Mouse (Mus musculus): ENCODE results near the gene Apobec1. TPM values are rescaled to one million over a fixed set of nuclear protein-coding genes. Genes with fewer than 3 reads are reported as not detected.

The Apobec1 gene
- polyA plus RNA-seq, 1 experiment from 2014 or later = 5.5 TPM

GRCm38 (mm10) chr6:122602992-122603322, 713 bp upstream of the Apobec1 start:
- no peaks in the 10 kb centered on the region for H3K27me3 ChIP-seq
- no peak overlapping the region for H3K9ac ChIP-seq
- 15% methylated on average over 1 of the region's 1 CpGs for WGBS
- H3K9me3 ChIP-seq (replicated peaks) = no peaks in the 10 kb centered on the region
- H3K4me3 ChIP-seq (replicated peaks) = peak overlapping the region; percentile 51
- peak overlapping the region; percentile 55 for H3K4me2 ChIP-seq (replicated peaks)
- no peaks in the 10 kb centered on the region for H3K36me3 ChIP-seq
- H3K27ac ChIP-seq (replicated peaks) = peak overlapping the region; percentile 45; the same call in 1 of the 2 replicates
- no peak for ATAC-seq (ENCODE audit: insufficient number of reproducible peaks, low FRiP score, low TSS enrichment, low read depth)
- no peaks in the 10 kb centered on the region for H3K4me1 ChIP-seq

- 85% methylated on average over 3 of the region's 3 CpGs for WGBS
- Histone ChIP-seq H3K4me3 (replicated peaks) (peak overlapping the region; percentile 51), H3K4me1 (no peaks in the 10 kb centered on the region), H3K36me3 (no peaks in the 10 kb centered on the region), H3K9ac (no peak overlapping the region), H3K9me3 (replicated peaks) (no peaks in the 10 kb centered on the region), H3K27me3 (no peaks in the 10 kb centered on the region), H3K4me2 (replicated peaks) (peak overlapping the region; percentile 55; the same call in 1 of the 2 replicates), H3K27ac (replicated peaks) (no peak overlapping the region)
- no peak for ATAC-seq (ENCODE audit: insufficient number of reproducible peaks, low FRiP score, low TSS enrichment, low read depth)
Measured at GRCm38 (mm10) chr6:122601615-122602014, 629 bp downstream of the Apobec1 start.

- H3K36me3 ChIP-seq = no peaks in the 10 kb centered on the region
- H3K9ac ChIP-seq = no peak overlapping the region
- no peaks in the 10 kb centered on the region for H3K4me1 ChIP-seq
- H3K4me3 ChIP-seq (replicated peaks) = no peak overlapping the region
- no peaks in the 10 kb centered on the region for H3K9me3 ChIP-seq (replicated peaks)
- 87% methylated on average over 4 of the region's 4 CpGs for WGBS
- no peak for ATAC-seq (ENCODE audit: insufficient number of reproducible peaks, low FRiP score, low TSS enrichment, low read depth)
- H3K27me3 ChIP-seq = no peaks in the 10 kb centered on the region
- no peak overlapping the region for H3K4me2 ChIP-seq (replicated peaks)
- H3K27ac ChIP-seq (replicated peaks) = no peak overlapping the region
Measured at GRCm38 (mm10) chr6:122601031-122601430, 1.2 kb downstream of the Apobec1 start.

- Histone ChIP-seq H3K4me1 (no peaks in the 10 kb centered on the region), H3K4me2 (replicated peaks) (no peak overlapping the region), H3K27ac (replicated peaks) (no peak overlapping the region), H3K4me3 (replicated peaks) (no peak overlapping the region), H3K36me3 (no peaks in the 10 kb centered on the region), H3K9ac (no peak overlapping the region), H3K9me3 (replicated peaks) (no peaks in the 10 kb centered on the region), H3K27me3 (no peaks in the 10 kb centered on the region)
- no peak for ATAC-seq (ENCODE audit: insufficient number of reproducible peaks, low FRiP score, low TSS enrichment, low read depth)
- 84% methylated on average over 7 of the region's 7 CpGs for WGBS
Measured at GRCm38 (mm10) chr6:122600066-122600646, 2.1 kb downstream of the Apobec1 start.

- H3K9me3 ChIP-seq (replicated peaks) = no peaks in the 10 kb centered on the region
- ATAC-seq (ENCODE audit: insufficient number of reproducible peaks, low FRiP score, low TSS enrichment, low read depth) = no peak
- WGBS = 85% methylated on average over 9 of the region's 9 CpGs
Measured at GRCm38 (mm10) chr6:122599054-122599737, 3.0 kb downstream of the Apobec1 start.

GRCm38 (mm10) chr6:122598436-122598835, 3.8 kb downstream of the Apobec1 start:
- Histone ChIP-seq H3K9ac (no peak overlapping the region), H3K27ac (replicated peaks) (no peak overlapping the region), H3K4me2 (replicated peaks) (no peak overlapping the region), H3K9me3 (replicated peaks) (no peaks in the 10 kb centered on the region), H3K36me3 (no peaks in the 10 kb centered on the region), H3K4me3 (replicated peaks) (no peak overlapping the region), H3K4me1 (no peaks in the 10 kb centered on the region), H3K27me3 (no peaks in the 10 kb centered on the region)
- ATAC-seq (ENCODE audit: insufficient number of reproducible peaks, low FRiP score, low TSS enrichment, low read depth) = no peak; the same call in 1 of the 2 replicates
- WGBS = 81% methylated on average over 6 of the region's 6 CpGs

More at GRCm38 (mm10) chr6:122599054-122599737, 3.0 kb downstream of the Apobec1 start:
- H3K9ac ChIP-seq = no peak overlapping the region
- no peaks in the 10 kb centered on the region for H3K36me3 ChIP-seq
- no peak overlapping the region for H3K27ac ChIP-seq (replicated peaks)
- H3K4me1 ChIP-seq = no peaks in the 10 kb centered on the region
- H3K4me2 ChIP-seq (replicated peaks) = no peak overlapping the region
- H3K27me3 ChIP-seq = no peaks in the 10 kb centered on the region
- H3K4me3 ChIP-seq (replicated peaks) = no peak overlapping the region

- Histone ChIP-seq H3K27me3 (no peaks in the 10 kb centered on the region), H3K4me1 (no peaks in the 10 kb centered on the region), H3K9ac (no peak overlapping the region), H3K9me3 (replicated peaks) (no peaks in the 10 kb centered on the region), H3K4me3 (replicated peaks) (no peak overlapping the region), H3K4me2 (replicated peaks) (no peak overlapping the region), H3K36me3 (no peaks in the 10 kb centered on the region), H3K27ac (replicated peaks) (no peak overlapping the region)
- WGBS = 94% methylated on average over 4 of the region's 4 CpGs
- no peak for ATAC-seq (ENCODE audit: insufficient number of reproducible peaks, low FRiP score, low TSS enrichment, low read depth)
Measured at GRCm38 (mm10) chr6:122598014-122598413, 4.2 kb downstream of the Apobec1 start.

- Histone ChIP-seq H3K9ac (no peak overlapping the region), H3K27ac (replicated peaks) (no peak overlapping the region), H3K27me3 (no peaks in the 10 kb centered on the region), H3K4me3 (replicated peaks) (no peak overlapping the region), H3K4me1 (no peaks in the 10 kb centered on the region), H3K36me3 (no peaks in the 10 kb centered on the region), H3K4me2 (replicated peaks) (no peak overlapping the region), H3K9me3 (replicated peaks) (no peaks in the 10 kb centered on the region)
- WGBS = 72% methylated on average over 7 of the region's 7 CpGs
- no peak for ATAC-seq (ENCODE audit: insufficient number of reproducible peaks, low FRiP score, low TSS enrichment, low read depth)
Measured at GRCm38 (mm10) chr6:122596608-122597007, 5.6 kb downstream of the Apobec1 start.

GRCm38 (mm10) chr6:122595637-122596036, 6.6 kb downstream of the Apobec1 start:
- no peak overlapping the region for H3K4me2 ChIP-seq (replicated peaks)
- H3K4me1 ChIP-seq = no peaks in the 10 kb centered on the region
- H3K9me3 ChIP-seq (replicated peaks) = no peaks in the 10 kb centered on the region
- no peak overlapping the region for H3K4me3 ChIP-seq (replicated peaks)
- 30% methylated on average over 7 of the region's 7 CpGs for WGBS
- H3K9ac ChIP-seq = no peak overlapping the region
- no peaks in the 10 kb centered on the region for H3K27me3 ChIP-seq
- no peak overlapping the region for H3K27ac ChIP-seq (replicated peaks)
- H3K36me3 ChIP-seq = no peaks in the 10 kb centered on the region
- ATAC-seq (ENCODE audit: insufficient number of reproducible peaks, low FRiP score, low TSS enrichment, low read depth) = no peak

- Histone ChIP-seq H3K4me1 (no peaks in the 10 kb centered on the region), H3K36me3 (no peaks in the 10 kb centered on the region), H3K27me3 (no peaks in the 10 kb centered on the region), H3K4me2 (replicated peaks) (no peak overlapping the region), H3K9me3 (replicated peaks) (no peaks in the 10 kb centered on the region), H3K4me3 (replicated peaks) (no peak overlapping the region), H3K27ac (replicated peaks) (no peak overlapping the region), H3K9ac (no peak overlapping the region)
- 81% methylated on average over 2 of the region's 2 CpGs for WGBS
- ATAC-seq (ENCODE audit: insufficient number of reproducible peaks, low FRiP score, low TSS enrichment, low read depth) = no peak
Measured at GRCm38 (mm10) chr6:122592905-122593304, 9.3 kb downstream of the Apobec1 start.

GRCm38 (mm10) chr6:122591027-122591758, 11.1 kb downstream of the Apobec1 start:
- H3K4me3 ChIP-seq (replicated peaks) = no peak overlapping the region
- WGBS = 82% methylated on average over 13 of the region's 13 CpGs
- no peaks in the 10 kb centered on the region for H3K27me3 ChIP-seq
- no peak overlapping the region for H3K27ac ChIP-seq (replicated peaks)
- H3K4me2 ChIP-seq (replicated peaks) = no peak overlapping the region
- no peaks in the 10 kb centered on the region for H3K36me3 ChIP-seq
- no peak overlapping the region for H3K9ac ChIP-seq
- no peaks in the 10 kb centered on the region for H3K4me1 ChIP-seq
- H3K9me3 ChIP-seq (replicated peaks) = no peaks in the 10 kb centered on the region
- ATAC-seq (ENCODE audit: insufficient number of reproducible peaks, low FRiP score, low TSS enrichment, low read depth) = no peak
